ENCODE assay signal across 25 mouse cellular contexts in the genomic region with DNA sequence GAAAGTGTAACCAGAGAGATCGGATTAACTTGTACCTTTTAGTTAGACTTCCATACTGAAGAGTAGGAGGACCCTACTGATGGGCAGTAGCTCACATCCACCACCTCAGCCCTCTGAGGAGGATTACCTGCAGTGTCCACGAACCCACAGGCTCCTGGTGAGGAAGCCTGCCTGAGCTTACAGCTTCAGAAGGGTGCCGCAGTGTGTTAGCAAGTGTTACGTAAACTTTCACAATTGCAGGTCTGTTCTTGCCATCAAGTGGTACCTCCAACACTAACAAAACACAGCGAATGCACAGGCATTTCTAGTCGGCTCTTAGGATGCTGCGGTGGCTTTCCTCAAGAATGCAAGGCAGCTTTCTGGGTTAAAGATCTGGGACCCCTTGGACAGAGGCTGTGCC.
A peak's percentile ranks its signal among the peaks of the same experiment; 100 is the strongest.
DNase-seq lines count a peak whose midpoint lies in the region; ATAC-seq and TF ChIP-seq lines count a peak whose summit lies in the region.
"Had no signal": no experiment of that assay in that cellular context is flagged by ENCODE, and none has a peak within 500 bp of the region (broad histone marks: within the 10 kb centered on the region; RNA-seq: fewer than 3 reads in every experiment).

No protein-coding gene starts in this region.

- H3K4me3 ChIP-seq in liver, adult 2 months (ENCODE audit: insufficient read depth, low read depth, low read length), result no peak overlapping the region
- no peak overlapping the region for H3K4me3 ChIP-seq in liver, postnatal 0 days (ENCODE audit: low read depth, low read length)
- no peak overlapping the region for H3K4me3 ChIP-seq in lung, postnatal 0 days (ENCODE audit: low read depth, low read length)
- H3K4me3 ChIP-seq in kidney, embryonic 15.5 days (replicated peaks), result no peak overlapping the region
- H3K4me3 ChIP-seq: forebrain, embryonic 12.5 days; hindbrain, embryonic 15.5 days; intestine, embryonic 15.5 days; limb, embryonic 15.5 days; liver, embryonic 15.5 days; megakaryocyte, embryonic 14.5 days; midbrain, embryonic 13.5 days had no signal

- peak overlapping the region; percentile 50 for H3K27ac ChIP-seq in liver, adult 2 months (replicated peaks; ENCODE audit: insufficient read depth, low read depth, low read length)
- H3K27ac ChIP-seq in liver, postnatal 0 days (ENCODE audit: low read depth), result no peak overlapping the region
- peak overlapping the region; percentile 34; the same call in 1 of the 2 replicates for H3K27ac ChIP-seq in lung, postnatal 0 days (ENCODE audit: low read length)
- H3K27ac ChIP-seq in kidney, embryonic 15.5 days, result no peak overlapping the region
- H3K27ac ChIP-seq: forebrain, embryonic 12.5 days; hindbrain, embryonic 15.5 days; intestine, embryonic 15.5 days; limb, embryonic 15.5 days; liver, embryonic 15.5 days; midbrain, embryonic 13.5 days had no signal

- ATAC-seq in CD4-positive, CD25-positive, alpha-beta regulatory T cell, adult 4 months, result no peak
- ATAC-seq in liver, postnatal 0 days, result no peak
- peak; percentile 74 for ATAC-seq in lung, postnatal 0 days
- ATAC-seq in kidney, embryonic 15.5 days (replicated peaks; ENCODE audit: low FRiP score), result no peak
- no peak for ATAC-seq in cerebellum, adult (ENCODE audit: insufficient number of reproducible peaks, low FRiP score, low TSS enrichment)
- ATAC-seq: intestine, embryonic 15.5 days; midbrain, embryonic 13.5 days had no signal

- H3K9me3 ChIP-seq in liver, postnatal 0 days (ENCODE audit: low read length), result no peaks in the 10 kb centered on the region
- no peaks in the 10 kb centered on the region for H3K9me3 ChIP-seq in lung, postnatal 0 days (ENCODE audit: low read length)
- H3K9me3 ChIP-seq in kidney, embryonic 15.5 days (replicated peaks), result no peaks in the 10 kb centered on the region
- H3K9me3 ChIP-seq: forebrain, embryonic 12.5 days; G1E; hindbrain, embryonic 15.5 days; intestine, embryonic 15.5 days; limb, embryonic 15.5 days; liver, embryonic 15.5 days; megakaryocyte, embryonic 14.5 days; midbrain, embryonic 13.5 days had no signal

- H3K79me2 ChIP-seq in liver, adult 2 months (ENCODE audit: control insufficient read depth, insufficient read depth, low read length), result peaks cover 41% of the 10 kb centered on the region

- peaks cover 22% of the 10 kb centered on the region for H3K36me3 ChIP-seq in liver, adult 2 months (ENCODE audit: control insufficient read depth, insufficient read depth, low read length)
- H3K36me3 ChIP-seq in liver, postnatal 0 days (replicated peaks; ENCODE audit: insufficient read depth, low read length), result no peaks in the 10 kb centered on the region
- no peaks in the 10 kb centered on the region for H3K36me3 ChIP-seq in lung, postnatal 0 days (ENCODE audit: insufficient read depth, low read length)
- no peaks in the 10 kb centered on the region for H3K36me3 ChIP-seq in kidney, embryonic 15.5 days
- H3K36me3 ChIP-seq: forebrain, embryonic 12.5 days; G1E; hindbrain, embryonic 15.5 days; intestine, embryonic 15.5 days; limb, embryonic 15.5 days; liver, embryonic 15.5 days; midbrain, embryonic 13.5 days had no signal

- peaks cover 44% of the 10 kb centered on the region for H3K4me1 ChIP-seq in liver, adult 2 months (ENCODE audit: control insufficient read depth, insufficient read depth, low read length)
- H3K4me1 ChIP-seq in liver, postnatal 0 days (ENCODE audit: insufficient read depth), result no peaks in the 10 kb centered on the region
- no peaks in the 10 kb centered on the region for H3K4me1 ChIP-seq in lung, postnatal 0 days (ENCODE audit: insufficient read depth, low read depth, low read length)
- H3K4me1 ChIP-seq in kidney, embryonic 15.5 days, result no peaks in the 10 kb centered on the region
- H3K4me1 ChIP-seq: forebrain, embryonic 12.5 days; hindbrain, embryonic 15.5 days; intestine, embryonic 15.5 days; limb, embryonic 15.5 days; liver, embryonic 15.5 days; midbrain, embryonic 13.5 days had no signal

- TF ChIP-seq POLR2A in liver, adult 2 months (IDR thresholded peaks at IDR 0.05; ENCODE audit: extremely low read depth, insufficient read depth, low read length), result no peak

- H3K27me3 ChIP-seq in liver, adult 2 months (ENCODE audit: control insufficient read depth, insufficient read depth, low read length), result no peaks in the 10 kb centered on the region
- H3K27me3 ChIP-seq in liver, postnatal 0 days (ENCODE audit: insufficient read depth, low read length), result no peaks in the 10 kb centered on the region
- H3K27me3 ChIP-seq in lung, postnatal 0 days (replicated peaks; ENCODE audit: insufficient read depth, low read length), result no peaks in the 10 kb centered on the region
- H3K27me3 ChIP-seq in kidney, embryonic 15.5 days, result no peaks in the 10 kb centered on the region
- H3K27me3 ChIP-seq: CH12.LX; hindbrain, embryonic 15.5 days; intestine, embryonic 15.5 days; limb, embryonic 15.5 days; megakaryocyte, embryonic 14.5 days; midbrain, embryonic 13.5 days had no signal

- WGBS in liver, adult 2 months, result 33% methylated on average over 7 of the region's 7 CpGs
- 67% methylated on average over 7 of the region's 7 CpGs for WGBS in liver, postnatal 0 days (ENCODE audit: insufficient replicate concordance)
- WGBS in lung, postnatal 0 days, result 48% methylated on average over 7 of the region's 7 CpGs
- WGBS in kidney, embryonic 15.5 days, result 83% methylated on average over 7 of the region's 7 CpGs

- TF ChIP-seq CTCF in liver, adult 2 months (IDR thresholded peaks at IDR 0.05; ENCODE audit: low read depth, low read length), result no peak
- no peak for TF ChIP-seq CTCF in liver, postnatal 0 days (IDR thresholded peaks at IDR 0.05; ENCODE audit: low read depth)
- no peak for TF ChIP-seq CTCF in lung, postnatal 0 days (IDR thresholded peaks at IDR 0.05)

- DNase-seq in CD4-positive, CD25-positive, alpha-beta regulatory T cell, adult 2 months (ENCODE audit: low read depth, low spot score), result peak; percentile 18
- DNase-seq in liver, adult 2 months (ENCODE audit: extremely low read depth, low read depth, low spot score), result peak; percentile 75
- DNase-seq in liver, postnatal 0 days, result no peak
- peak; percentile 79 for DNase-seq in Muller cell, postnatal 12 days (ENCODE audit: inconsistent ontology term)
- peak; percentile 77 for DNase-seq in lung, postnatal 0 days (ENCODE audit: low spot score)
- DNase-seq: adrenal gland, adult 2 months; cerebellum, adult 8-10 months; kidney, adult 9 months; kidney, postnatal 36 days; layer of hippocampus, adult 9-11 months; left cerebral cortex, postnatal 4 days; right cerebral cortex, postnatal 14 days had no signal

- no peak for TF ChIP-seq EP300 in liver, postnatal 0 days (IDR thresholded peaks at IDR 0.05; ENCODE audit: low read depth)
- TF ChIP-seq EP300 in lung, postnatal 0 days (IDR thresholded peaks at IDR 0.05), result no peak

- peak overlapping the region; percentile 12; the same call in 1 of the 2 replicates for H3K9ac ChIP-seq in liver, adult 2 months (ENCODE audit: low read depth, low read length)
- H3K9ac ChIP-seq in liver, postnatal 0 days (replicated peaks), result no peak overlapping the region
- no peak overlapping the region for H3K9ac ChIP-seq in lung, postnatal 0 days (replicated peaks; ENCODE audit: low read depth)
- no peak overlapping the region for H3K9ac ChIP-seq in kidney, embryonic 15.5 days
- H3K9ac ChIP-seq: forebrain, embryonic 12.5 days; hindbrain, embryonic 15.5 days; intestine, embryonic 15.5 days; limb, embryonic 15.5 days; liver, embryonic 15.5 days; midbrain, embryonic 13.5 days had no signal

- H3K4me2 ChIP-seq in liver, postnatal 0 days (ENCODE audit: low read depth, low read length), result no peak overlapping the region
- H3K4me2 ChIP-seq in lung, postnatal 0 days (replicated peaks; ENCODE audit: low read depth, low read length), result 0 out of 2 replicates have a peak overlapping the region, but pooled peaks have one; percentile 20
- no peak overlapping the region for H3K4me2 ChIP-seq in kidney, embryonic 15.5 days
- H3K4me2 ChIP-seq: forebrain, embryonic 12.5 days; heart, embryonic 11.5 days; hindbrain, embryonic 15.5 days; intestine, embryonic 15.5 days; limb, embryonic 15.5 days; liver, embryonic 15.5 days; midbrain, embryonic 13.5 days had no signal

Comparison
In these comparisons a context has a peak if more than half of its experiments do, and no peak if none do; other contexts are left out.
1. H3K27ac ChIP-seq: peak in liver, adult 2 months (single experiment) and lung, postnatal 0 days (single experiment); none in liver, postnatal 0 days (single experiment) and kidney, embryonic 15.5 days (single experiment).